ENCODE assay signal across 23 mouse cellular contexts in the genomic region with DNA sequence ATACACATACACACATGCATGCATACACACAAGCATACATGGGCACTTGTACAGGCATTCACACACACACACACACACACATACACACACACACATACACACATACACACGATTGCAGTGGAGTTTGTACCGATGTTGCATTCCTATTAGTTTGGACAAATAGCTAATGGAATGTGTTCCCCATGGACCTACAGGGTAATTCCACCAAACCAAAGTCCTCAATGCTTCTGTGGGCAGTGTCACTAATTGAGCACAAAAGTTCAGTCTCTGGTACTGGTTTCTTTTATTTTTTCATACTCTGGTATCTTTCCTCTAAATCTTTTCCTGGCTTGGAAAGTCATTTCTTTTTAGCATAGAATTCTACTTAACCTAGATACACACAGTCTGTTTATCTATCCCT. TPM values are rescaled to one million over a fixed set of nuclear protein-coding genes. Genes with fewer than 3 reads are reported as not detected.
A peak's percentile ranks its signal among the peaks of the same experiment; 100 is the strongest.
DNase-seq lines count a peak whose midpoint lies in the region; ATAC-seq and TF ChIP-seq lines count a peak whose summit lies in the region.
"Had no signal": no experiment of that assay in that cellular context is flagged by ENCODE, and none has a peak within 500 bp of the region (broad histone marks: within the 10 kb centered on the region; RNA-seq: fewer than 3 reads in every experiment).

No protein-coding gene starts in this region.

- no peaks in the 10 kb centered on the region for H3K36me3 ChIP-seq in intestine, embryonic 15.5 days
- no peaks in the 10 kb centered on the region for H3K36me3 ChIP-seq in intestine, embryonic 16.5 days (ENCODE audit: control insufficient read depth, insufficient read depth, low read length)
- H3K36me3 ChIP-seq in intestine, postnatal 0 days (ENCODE audit: control insufficient read depth, insufficient read depth), result no peaks in the 10 kb centered on the region
- no peaks in the 10 kb centered on the region; the same call in 1 of the 2 replicates for H3K36me3 ChIP-seq in small intestine, adult 2 months (ENCODE audit: control insufficient read depth, insufficient read depth, low read length)
- no peaks in the 10 kb centered on the region for H3K36me3 ChIP-seq in midbrain, embryonic 16.5 days (ENCODE audit: control insufficient read depth, insufficient read depth, low read length)
- no peaks in the 10 kb centered on the region for H3K36me3 ChIP-seq in kidney, embryonic 14.5 days (ENCODE audit: control insufficient read depth, insufficient read depth, low read length)
- H3K36me3 ChIP-seq in hindbrain, embryonic 13.5 days, result no peaks in the 10 kb centered on the region
- H3K36me3 ChIP-seq: G1E had no signal

- no peaks in the 10 kb centered on the region for H3K9me3 ChIP-seq in intestine, embryonic 15.5 days
- no peaks in the 10 kb centered on the region for H3K9me3 ChIP-seq in intestine, embryonic 16.5 days (ENCODE audit: control insufficient read depth, low read length)
- H3K9me3 ChIP-seq in intestine, postnatal 0 days (ENCODE audit: control insufficient read depth), result no peaks in the 10 kb centered on the region
- H3K9me3 ChIP-seq in midbrain, embryonic 16.5 days (replicated peaks; ENCODE audit: control insufficient read depth, low read length, poor library complexity, severe bottlenecking), result no peaks in the 10 kb centered on the region
- no peaks in the 10 kb centered on the region for H3K9me3 ChIP-seq in kidney, embryonic 14.5 days (ENCODE audit: control insufficient read depth, low read length)
- H3K9me3 ChIP-seq in hindbrain, embryonic 13.5 days, result no peaks in the 10 kb centered on the region
- H3K9me3 ChIP-seq: G1E had no signal

- TF ChIP-seq POLR2A in small intestine, adult 2 months (IDR thresholded peaks at IDR 0.05; ENCODE audit: low read depth, low read length), result no peak

- no peak overlapping the region for H3K9ac ChIP-seq in intestine, embryonic 15.5 days
- no peak overlapping the region for H3K9ac ChIP-seq in intestine, embryonic 16.5 days (ENCODE audit: low read depth, low read length)
- H3K9ac ChIP-seq in intestine, postnatal 0 days (ENCODE audit: low read depth, low read length), result no peak overlapping the region
- no peak overlapping the region for H3K9ac ChIP-seq in midbrain, embryonic 16.5 days (ENCODE audit: low read depth, low read length)
- H3K9ac ChIP-seq in kidney, embryonic 14.5 days (ENCODE audit: low read depth, low read length), result no peak overlapping the region
- H3K9ac ChIP-seq in hindbrain, embryonic 13.5 days, result no peak overlapping the region

- peak; percentile 55; the same call in 1 of the 2 replicates for ATAC-seq in intestine, embryonic 15.5 days
- ATAC-seq in intestine, embryonic 16.5 days, result peak; percentile 78
- peak; percentile 67 for ATAC-seq in intestine, postnatal 0 days
- ATAC-seq in midbrain, embryonic 16.5 days, result no peak
- no peak for ATAC-seq in kidney, embryonic 14.5 days (ENCODE audit: low FRiP score, low TSS enrichment)
- no peak for ATAC-seq in hindbrain, embryonic 13.5 days (ENCODE audit: low FRiP score)
- ATAC-seq: activated CD4-positive, CD25-positive, alpha-beta regulatory T cell, adult 4 months; CD4-positive, CD25-positive, alpha-beta regulatory T cell, adult 4 months; Patski had no signal

- H3K4me2 ChIP-seq in intestine, embryonic 15.5 days (replicated peaks), result no peak overlapping the region
- H3K4me2 ChIP-seq in intestine, embryonic 16.5 days (ENCODE audit: low read depth, low read length), result no peak overlapping the region
- no peak overlapping the region for H3K4me2 ChIP-seq in intestine, postnatal 0 days (replicated peaks; ENCODE audit: low read depth)
- H3K4me2 ChIP-seq in midbrain, embryonic 16.5 days (ENCODE audit: low read length), result no peak overlapping the region
- H3K4me2 ChIP-seq in kidney, embryonic 14.5 days (replicated peaks; ENCODE audit: low read depth, low read length), result no peak overlapping the region
- no peak overlapping the region for H3K4me2 ChIP-seq in hindbrain, embryonic 13.5 days

- WGBS in intestine, embryonic 15.5 days, result 84% methylated on average over 2 of the region's 2 CpGs
- WGBS in intestine, embryonic 16.5 days, result 82% methylated on average over 2 of the region's 2 CpGs
- WGBS in intestine, postnatal 0 days, result 52% methylated on average over 2 of the region's 2 CpGs
- 28% methylated on average over 2 of the region's 2 CpGs for whole genome bisulfite sequencing in small intestine, adult 2 months
- WGBS in midbrain, embryonic 16.5 days, result 92% methylated on average over 2 of the region's 2 CpGs
- WGBS in kidney, embryonic 14.5 days, result 91% methylated on average over 2 of the region's 2 CpGs
- WGBS in hindbrain, embryonic 13.5 days, result 83% methylated on average over 2 of the region's 2 CpGs

- no peak for DNase-seq in Muller cell, postnatal 12 days (ENCODE audit: inconsistent ontology term)
- DNase-seq: adrenal gland, adult 2 months; adrenal gland, adult 8-10 months; adrenal gland, postnatal 10 days; adrenal gland, postnatal 14 days; adrenal gland, postnatal 25 days; adrenal gland, postnatal 36 days; B cell, adult 2 months; cerebellum, adult 11 months; cerebellum, adult 11-12 months; cerebellum, adult 18-20 months had no signal

- no peaks in the 10 kb centered on the region for H3K4me1 ChIP-seq in intestine, embryonic 15.5 days (replicated peaks)
- no peaks in the 10 kb centered on the region for H3K4me1 ChIP-seq in intestine, embryonic 16.5 days (ENCODE audit: control insufficient read depth, insufficient read depth, low read length)
- H3K4me1 ChIP-seq in intestine, postnatal 0 days (replicated peaks; ENCODE audit: control insufficient read depth, insufficient read depth, low read length), result no peaks in the 10 kb centered on the region
- H3K4me1 ChIP-seq in small intestine, adult 2 months (ENCODE audit: control insufficient read depth, insufficient read depth, insufficient read length, low read length), result peaks cover 9% of the 10 kb centered on the region; the same call in 1 of the 2 replicates
- H3K4me1 ChIP-seq in midbrain, embryonic 16.5 days (ENCODE audit: control insufficient read depth, insufficient read depth, low read length), result no peaks in the 10 kb centered on the region
- no peaks in the 10 kb centered on the region for H3K4me1 ChIP-seq in kidney, embryonic 14.5 days (ENCODE audit: control insufficient read depth, insufficient read depth, low read length)
- H3K4me1 ChIP-seq in hindbrain, embryonic 13.5 days (replicated peaks), result no peaks in the 10 kb centered on the region

- no peak overlapping the region for H3K4me3 ChIP-seq in intestine, embryonic 15.5 days (replicated peaks)
- H3K4me3 ChIP-seq in intestine, embryonic 16.5 days (ENCODE audit: low read length), result no peak overlapping the region
- no peak overlapping the region for H3K4me3 ChIP-seq in intestine, postnatal 0 days (ENCODE audit: low read depth, low read length)
- H3K4me3 ChIP-seq in small intestine, adult 2 months (ENCODE audit: low read depth, low read length), result no peak overlapping the region
- no peak overlapping the region for H3K4me3 ChIP-seq in midbrain, embryonic 16.5 days (ENCODE audit: low read depth, low read length)
- no peak overlapping the region for H3K4me3 ChIP-seq in kidney, embryonic 14.5 days (ENCODE audit: low read length)
- no peak overlapping the region for H3K4me3 ChIP-seq in hindbrain, embryonic 13.5 days

- no peaks in the 10 kb centered on the region for H3K27me3 ChIP-seq in intestine, embryonic 15.5 days (replicated peaks)
- no peaks in the 10 kb centered on the region for H3K27me3 ChIP-seq in intestine, embryonic 16.5 days (replicated peaks; ENCODE audit: control insufficient read depth, insufficient read depth, low read length)
- H3K27me3 ChIP-seq in intestine, postnatal 0 days (replicated peaks; ENCODE audit: control insufficient read depth, insufficient read depth, low read length), result no peaks in the 10 kb centered on the region
- H3K27me3 ChIP-seq in small intestine, adult 2 months (ENCODE audit: control insufficient read depth, insufficient read depth, low read length), result no peaks in the 10 kb centered on the region
- H3K27me3 ChIP-seq in midbrain, embryonic 16.5 days (ENCODE audit: control insufficient read depth, insufficient read depth, low read depth, low read length), result no peaks in the 10 kb centered on the region
- H3K27me3 ChIP-seq in kidney, embryonic 14.5 days (ENCODE audit: control insufficient read depth, insufficient read depth, low read length), result no peaks in the 10 kb centered on the region
- no peaks in the 10 kb centered on the region for H3K27me3 ChIP-seq in hindbrain, embryonic 13.5 days
- H3K27me3 ChIP-seq: CH12.LX had no signal

- no peak overlapping the region for H3K27ac ChIP-seq in intestine, embryonic 15.5 days
- no peak overlapping the region for H3K27ac ChIP-seq in intestine, embryonic 16.5 days (ENCODE audit: low read length)
- H3K27ac ChIP-seq in intestine, postnatal 0 days (ENCODE audit: low read depth, low read length), result no peak overlapping the region
- H3K27ac ChIP-seq in small intestine, adult 2 months (ENCODE audit: insufficient read depth, low read depth, low read length), result peak overlapping the region; percentile 58; the same call in 1 of the 2 replicates
- no peak overlapping the region for H3K27ac ChIP-seq in midbrain, embryonic 16.5 days (ENCODE audit: low read length)
- no peak overlapping the region for H3K27ac ChIP-seq in kidney, embryonic 14.5 days (ENCODE audit: low read depth, low read length)
- no peak overlapping the region for H3K27ac ChIP-seq in hindbrain, embryonic 13.5 days

- no peak for TF ChIP-seq CTCF in intestine, postnatal 0 days (IDR thresholded peaks at IDR 0.05; ENCODE audit: low read depth)
- TF ChIP-seq CTCF in small intestine, adult 2 months (IDR thresholded peaks at IDR 0.05; ENCODE audit: extremely low read depth, insufficient read length, insufficient replicate concordance, low read depth, low read length), result no peak

RNA-seq across cellular contexts. Expression of gene Far2, which starts 36.8 kb away (rescaled TPM):
- polyA plus RNA-seq in intestine, embryonic 15.5 days (2015; fragmentation: Nextera tagmentation; extraction: Ambion mirVana), result 5.0 and 6.1 TPM in 2 replicates
- 7.8 and 8.4 TPM in 2 replicates for polyA plus RNA-seq in intestine, embryonic 16.5 days (2015; fragmentation: Nextera tagmentation; extraction: Ambion mirVana)
- 8.7 and 9.2 TPM in 2 replicates for polyA plus RNA-seq in intestine, postnatal 0 days (2015; fragmentation: Nextera tagmentation; extraction: Ambion mirVana)
- 6.8 and 12.2 TPM in 2 replicates for polyA plus RNA-seq in small intestine, adult 2 months (2012; rRNA removed)
- polyA plus RNA-seq in midbrain, embryonic 16.5 days (2015; fragmentation: Nextera tagmentation; extraction: Ambion mirVana), result 32.1 and 32.6 TPM in 2 replicates
- 3.7 and 4.3 TPM in 2 replicates for polyA plus RNA-seq in kidney, embryonic 14.5 days (2014; fragmentation: Nextera tagmentation; extraction: Ambion mirVana)
- 10.2 and 11.6 TPM in 2 replicates for polyA plus RNA-seq in hindbrain, embryonic 13.5 days (2015; fragmentation: Nextera tagmentation; extraction: Ambion mirVana)

Comparison
In these comparisons a context has a peak if more than half of its experiments do, and no peak if none do; other contexts are left out.
1. ATAC-seq: peak in intestine, embryonic 15.5 days (single experiment), intestine, embryonic 16.5 days (single experiment) and intestine, postnatal 0 days (single experiment); none in midbrain, embryonic 16.5 days (single experiment), kidney, embryonic 14.5 days (single experiment) and hindbrain, embryonic 13.5 days (single experiment).